ENCODE assay signal across 8 mouse cellular contexts in the genomic region with DNA sequence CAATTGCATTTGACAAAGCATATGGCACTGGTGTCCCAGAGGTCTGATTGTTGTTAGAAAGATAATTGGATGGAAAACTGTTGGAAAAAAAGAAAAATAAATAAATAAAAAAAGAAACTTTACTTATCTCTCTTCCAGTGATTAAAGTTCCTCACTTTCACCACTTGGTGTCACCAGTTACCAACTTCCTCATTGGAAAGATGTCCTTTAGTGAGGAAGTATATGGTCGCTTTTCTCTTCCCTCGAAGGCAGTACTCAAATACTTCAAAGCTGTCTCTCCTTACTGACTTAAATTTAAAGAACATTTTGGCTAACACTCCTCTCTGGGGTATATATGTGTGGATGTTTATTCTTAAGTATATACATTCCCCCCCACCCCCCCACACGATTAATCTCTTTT. TPM values are rescaled to one million over a fixed set of nuclear protein-coding genes. Genes with fewer than 3 reads are reported as not detected.
DNase-seq lines count a peak whose midpoint lies in the region; ATAC-seq lines count a peak whose summit lies in the region.

No protein-coding gene starts in this region.

- peak; percentile 75 for DNase-seq in hindbrain, embryonic 14.5 days (ENCODE audit: low spot score)
- peak; percentile 39 for DNase-seq in ES-CJ7 (ENCODE audit: low read depth, low spot score)
- no peak for DNase-seq in cerebellum, adult 9-11 months
- no peak for DNase-seq in layer of hippocampus, adult 8-10 months (ENCODE audit: low spot score in 2 of 2)

- H3K9me3 ChIP-seq in hindbrain, embryonic 14.5 days (ENCODE audit: control insufficient read depth, low read length) = no peaks in the 10 kb centered on the region
- no peaks in the 10 kb centered on the region for H3K9me3 ChIP-seq in hindbrain, embryonic 13.5 days

- no peak overlapping the region for H3K4me2 ChIP-seq in hindbrain, embryonic 14.5 days (replicated peaks)
- H3K4me2 ChIP-seq in hindbrain, embryonic 13.5 days = no peak overlapping the region

- WGBS in hindbrain, embryonic 14.5 days = 51% methylated on average over 3 of the region's 3 CpGs
- 57% methylated on average over 3 of the region's 3 CpGs for WGBS in hindbrain, embryonic 13.5 days

- no peaks in the 10 kb centered on the region for H3K4me1 ChIP-seq in hindbrain, embryonic 14.5 days (replicated peaks; ENCODE audit: control insufficient read depth, insufficient read depth, low read length)
- 0 out of 2 replicates have a peak, but pooled peaks cover 4% of the 10 kb centered on the region for H3K4me1 ChIP-seq in hindbrain, embryonic 13.5 days (replicated peaks)

- H3K9ac ChIP-seq in hindbrain, embryonic 14.5 days = no peak overlapping the region
- H3K9ac ChIP-seq in hindbrain, embryonic 13.5 days = no peak overlapping the region

- peak; percentile 49; the same call in 1 of the 2 replicates for ATAC-seq in hindbrain, embryonic 14.5 days (ENCODE audit: low FRiP score)
- ATAC-seq in hindbrain, embryonic 13.5 days (ENCODE audit: low FRiP score) = no peak; the same call in 1 of the 2 replicates
- ATAC-seq in erythroblast, adult 5-6 weeks (replicated peaks; ENCODE audit: low FRiP score, poor library complexity, severe bottlenecking) = peak; percentile 67
- peak; percentile 81 for ATAC-seq in megakaryocyte, adult 5-6 weeks (ENCODE audit: poor library complexity, severe bottlenecking)
- ATAC-seq in megakaryocyte-erythroid progenitor cell, adult 5-6 weeks (replicated peaks; ENCODE audit: low FRiP score, low TSS enrichment, poor library complexity, severe bottlenecking) = no peak

- no peak overlapping the region for H3K4me3 ChIP-seq in hindbrain, embryonic 14.5 days (replicated peaks; ENCODE audit: low read length)
- no peak overlapping the region for H3K4me3 ChIP-seq in hindbrain, embryonic 13.5 days

- H3K36me3 ChIP-seq in hindbrain, embryonic 14.5 days (replicated peaks; ENCODE audit: control insufficient read depth, insufficient read depth) = peaks cover 82% of the 10 kb centered on the region
- peaks cover 66% of the 10 kb centered on the region for H3K36me3 ChIP-seq in hindbrain, embryonic 13.5 days

- no peak overlapping the region for H3K27ac ChIP-seq in hindbrain, embryonic 14.5 days
- no peak overlapping the region for H3K27ac ChIP-seq in hindbrain, embryonic 13.5 days

- H3K27me3 ChIP-seq in hindbrain, embryonic 14.5 days (ENCODE audit: control insufficient read depth, insufficient read depth, low read length) = no peaks in the 10 kb centered on the region
- no peaks in the 10 kb centered on the region for H3K27me3 ChIP-seq in hindbrain, embryonic 13.5 days

RNA-seq across cellular contexts. Expression of a gene that starts 28.1 kb away (rescaled TPM):
- polyA plus RNA-seq in hindbrain, embryonic 14.5 days (2014; fragmentation: Nextera tagmentation; extraction: Ambion mirVana) = 134 and 138 TPM in 2 replicates
- 109 and 113 TPM in 2 replicates for polyA plus RNA-seq in hindbrain, embryonic 13.5 days (2015; fragmentation: Nextera tagmentation; extraction: Ambion mirVana)
- total RNA-seq in erythroblast, adult 5-6 weeks (2015; ENCODE audit: low replicate concordance) = 120 and 163 TPM in 2 replicates
- 118 and 151 TPM in 2 replicates for total RNA-seq in erythroblast, adult 5-6 weeks (2017; ENCODE audit: low replicate concordance)
- total RNA-seq in megakaryocyte, adult 5-6 weeks (2015) = 255 and 267 TPM in 2 replicates
- total RNA-seq in megakaryocyte, adult 5-6 weeks (2017) = 110 TPM in 2 replicates
- 113 and 131 TPM in 2 replicates for total RNA-seq in megakaryocyte-erythroid progenitor cell, adult 5-6 weeks (2014; fragmentation: Nextera tagmentation)
- 48.6 and 103 TPM in 2 replicates for total RNA-seq in megakaryocyte-erythroid progenitor cell, adult 5-6 weeks (2017)
- total RNA-seq in layer of hippocampus, adult 8-10 months (2022) = 10 to 100 TPM; 57.9 to 72.0 (median 62.5) TPM

Comparison
In these comparisons a context has a peak if more than half of its experiments do, and no peak if none do; other contexts are left out.
1. ATAC-seq: peak in hindbrain, embryonic 14.5 days (single experiment), erythroblast, adult 5-6 weeks (single experiment) and megakaryocyte, adult 5-6 weeks (single experiment); none in hindbrain, embryonic 13.5 days (single experiment) and megakaryocyte-erythroid progenitor cell, adult 5-6 weeks (single experiment).
2. DNase-seq: peak in hindbrain, embryonic 14.5 days (single experiment) and ES-CJ7 (single experiment); none in cerebellum, adult 9-11 months (single experiment) and layer of hippocampus, adult 8-10 months (0 of 2).